Mouse (Mus musculus): Measurements from ENCODE around the gene Usp51.

- TF ChIP-seq CTCF (IDR thresholded peaks at IDR 0.05; ENCODE audit: insufficient read depth, low read length): no peak
- no peak for TF ChIP-seq POLR2A (IDR thresholded peaks at IDR 0.05; ENCODE audit: borderline replicate concordance, extremely low read depth, low read depth, low read length)
Measured at GRCm38 (mm10) chrX:152974204-152974661, 32.0 kb upstream of the Usp51 start.
